Mouse (Mus musculus) megakaryocyte-erythroid progenitor cell, adult 5-6 weeks (primary cell): Measurements from ENCODE around the gene Phlda2. TPM values are rescaled to one million over a fixed set of nuclear protein-coding genes. Genes with fewer than 3 reads are reported as not detected.

Source experiments
- ATAC-seq: replicated peaks from 2 replicates; pipeline ENCODE4 v1.8.0; 2016; ENCODE audit warnings: mild to moderate bottlenecking, inconsistent platforms; ENCODE audit not compliant: severe bottlenecking, poor library complexity, low FRiP score, low TSS enrichment
- total RNA-seq, 2 experiments: library from RNA; stranded (forward) in 1 of 2; stranded (reverse) in 1 of 2; fragments of 200-1000, 215-1000 nt in 1 of 2; fragments of >200 nt in 1 of 2; fragmentation: Nextera tagmentation in 1 of 2; gene quantifications; 2 replicates each; pipeline ENCODE4 v1.2.3; 2014 to 2017

Gene Phlda2
- total RNA-seq, 2 experiments from 2014 or later, result 6.2 to 8.4 TPM

DNA sequence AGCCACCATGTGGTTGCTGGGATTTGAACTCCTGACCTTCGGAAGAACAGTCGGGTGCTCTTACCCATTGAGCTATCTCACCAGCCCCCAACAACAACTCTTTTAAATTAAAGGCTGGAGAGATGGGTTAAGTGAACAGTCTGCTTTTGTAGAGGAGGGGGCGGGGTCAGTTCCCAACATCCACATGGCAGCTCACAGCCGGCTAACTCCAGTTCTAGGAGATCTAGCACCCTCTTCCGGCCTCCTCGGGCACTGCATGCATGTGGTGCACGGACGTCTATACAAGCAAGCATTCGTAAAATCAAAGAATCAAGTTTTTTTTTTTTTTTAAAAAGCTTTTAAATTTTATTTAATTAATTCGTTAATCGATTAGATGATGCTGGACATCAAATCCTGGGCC, 2.9 kb upstream of the Phlda2 start:
- peak; percentile 56 for ATAC-seq

DNA sequence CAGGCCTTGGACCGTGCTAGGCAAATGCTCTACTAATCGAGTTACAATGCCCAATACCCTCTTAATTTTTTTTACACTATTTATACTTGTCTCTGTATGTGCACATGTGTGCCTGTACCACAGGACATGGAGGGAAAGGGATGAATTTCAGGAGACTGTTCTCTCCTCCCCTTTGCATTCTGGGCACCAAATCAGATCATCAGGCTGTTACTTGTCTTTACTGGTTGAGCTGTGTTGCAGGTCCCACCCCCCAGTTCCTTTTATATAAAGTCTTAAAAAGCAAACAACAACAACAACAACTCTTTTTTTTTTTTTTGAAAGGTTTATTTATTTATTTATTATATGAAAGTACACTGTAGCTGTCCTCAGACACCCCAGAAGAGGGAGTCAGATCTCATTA, 2.5 kb upstream of the Phlda2 start:
- ATAC-seq, result no peak

DNA sequence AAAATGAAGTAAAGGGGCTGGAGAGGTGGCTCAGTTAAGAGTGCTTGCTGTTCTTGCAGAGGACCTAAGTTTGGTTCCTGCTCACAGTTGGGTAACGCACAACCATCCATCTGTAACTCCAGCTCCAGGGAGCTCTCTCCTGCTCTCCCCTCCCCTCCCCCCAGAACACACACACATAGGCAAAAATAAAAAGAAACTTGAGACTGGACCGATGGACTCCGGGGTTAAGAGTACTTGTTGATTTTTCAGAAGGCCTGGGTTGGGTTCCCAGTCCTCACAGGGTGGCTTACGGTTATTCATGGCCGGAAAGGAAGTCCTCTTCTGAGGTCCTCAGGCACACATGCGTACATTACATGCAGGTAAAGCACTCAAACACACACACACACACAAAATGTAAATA, 976 bp upstream of the Phlda2 start:
- ATAC-seq, result no peak

DNA sequence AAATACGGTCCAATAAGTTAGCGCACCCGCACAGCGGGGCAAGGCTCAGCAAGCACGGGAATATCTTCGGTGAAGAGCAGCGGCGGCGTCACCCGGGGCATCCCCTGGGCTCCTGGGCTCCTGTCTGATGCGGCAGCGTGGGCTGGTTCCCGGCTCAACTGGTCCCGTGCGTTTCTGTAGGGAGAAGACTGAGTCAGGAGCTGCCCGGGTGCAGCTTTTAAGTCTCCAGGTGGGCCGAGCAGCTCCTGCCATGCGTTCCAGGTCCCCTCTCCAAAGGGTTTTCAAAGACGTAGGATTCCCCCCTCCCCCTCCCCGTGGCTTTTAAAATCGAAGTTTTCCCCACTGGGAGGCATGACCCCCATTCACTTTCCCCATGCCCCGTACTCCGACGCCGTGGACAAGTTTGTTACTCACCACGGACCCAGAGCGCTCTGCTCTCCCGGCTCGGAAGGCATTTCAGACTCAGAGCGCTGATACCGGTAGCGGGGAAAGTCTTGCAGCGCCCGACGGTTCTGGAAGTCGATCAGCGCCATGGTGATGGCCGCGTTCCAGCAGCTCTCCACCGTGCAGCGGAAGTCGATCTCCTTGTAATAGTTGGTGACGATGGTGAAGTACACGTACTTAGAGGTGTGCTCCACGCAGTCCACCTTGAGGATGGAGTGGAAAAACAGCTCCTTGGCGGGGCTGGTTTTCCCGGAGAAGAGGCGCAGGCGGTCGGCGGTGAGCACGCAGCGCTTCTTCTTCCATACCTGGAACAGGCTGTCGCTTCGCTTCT, 1.1 kb downstream of the Phlda2 start:
- ATAC-seq, result peak; percentile 42

DNA sequence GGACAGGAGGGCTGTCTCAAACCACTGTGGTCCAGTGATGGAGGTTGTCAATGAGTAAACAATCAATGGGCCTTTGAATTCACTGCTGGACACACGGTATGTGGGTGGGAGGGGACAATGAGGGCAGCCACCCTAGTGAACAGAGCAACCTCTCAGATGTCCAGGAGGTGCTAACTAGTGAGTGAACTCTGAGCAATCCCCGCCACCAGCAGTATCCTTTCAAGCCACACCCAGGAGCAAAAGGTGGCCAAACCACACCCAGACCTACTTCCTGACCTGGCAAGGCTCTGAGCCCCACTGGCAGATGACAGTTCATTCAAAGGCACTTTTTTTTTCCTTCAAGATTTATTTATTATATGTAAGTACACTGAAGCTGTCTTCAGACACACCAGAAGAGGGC, 2.0 kb downstream of the Phlda2 start:
- ATAC-seq, result no peak

- no peak for ATAC-seq
These were observed 4.4 kb downstream of the Phlda2 start for GRCm38 (mm10) chr7:143498584-143498983.

GRCm38 (mm10) chr7:143495104-143495961, 7.6 kb downstream of the Phlda2 start:
- peak; percentile 60 for ATAC-seq

GRCm38 (mm10) chr7:143493616-143494126, 9.3 kb downstream of the Phlda2 start:
- 0 out of 2 replicates have a peak, but pooled peaks have one; percentile 9 for ATAC-seq

DNA sequence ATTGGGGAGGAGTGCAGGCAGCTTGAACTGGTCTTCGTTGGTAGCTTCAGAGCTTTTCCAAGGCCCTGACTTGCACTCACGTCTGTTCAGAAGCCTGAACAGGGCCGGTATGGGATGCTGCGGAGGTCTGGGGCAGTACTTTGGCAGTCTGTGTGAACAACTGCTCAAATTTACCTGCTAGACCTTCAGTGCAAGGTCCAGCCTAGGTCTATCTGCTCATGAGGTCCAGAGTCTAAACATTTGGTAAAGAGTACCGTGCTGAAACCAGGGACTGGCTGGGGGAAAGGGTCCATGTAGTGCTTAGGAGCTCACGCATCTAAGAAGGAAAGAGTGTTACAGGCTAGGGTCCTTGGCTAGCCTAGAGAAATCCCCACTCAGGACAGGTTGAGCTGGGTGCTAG, 13.2 kb downstream of the Phlda2 start:
- no peak for ATAC-seq

DNA sequence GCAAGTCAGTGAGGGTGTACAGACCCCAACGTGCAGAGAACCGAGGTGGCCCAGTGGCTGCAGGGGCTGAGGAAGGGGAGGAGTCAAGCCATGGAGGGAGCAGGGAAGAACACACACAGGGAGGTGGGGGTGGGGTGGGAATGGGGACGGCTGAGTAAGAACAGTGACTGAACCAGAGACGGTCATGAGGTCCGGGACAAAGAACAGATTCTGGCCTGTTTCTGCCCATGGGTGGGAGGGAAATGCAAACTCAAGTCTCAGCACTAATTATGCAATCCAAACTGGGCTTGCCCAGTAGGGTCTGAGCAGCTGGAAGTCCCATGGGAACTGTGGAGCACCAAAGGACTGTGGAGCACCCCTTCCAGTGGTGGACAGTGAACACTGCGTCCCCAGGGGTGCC, 20.4 kb downstream of the Phlda2 start:
- ATAC-seq, result no peak

GRCm38 (mm10) chr7:143481806-143482387, 21.1 kb downstream of the Phlda2 start:
- ATAC-seq, result no peak

- ATAC-seq, result peak; percentile 79
These were observed 22.5 kb downstream of the Phlda2 start for GRCm38 (mm10) chr7:143480498-143480897.

GRCm38 (mm10) chr7:143477800-143478199, 25.1 kb downstream of the Phlda2 start:
- no peak for ATAC-seq

DNA sequence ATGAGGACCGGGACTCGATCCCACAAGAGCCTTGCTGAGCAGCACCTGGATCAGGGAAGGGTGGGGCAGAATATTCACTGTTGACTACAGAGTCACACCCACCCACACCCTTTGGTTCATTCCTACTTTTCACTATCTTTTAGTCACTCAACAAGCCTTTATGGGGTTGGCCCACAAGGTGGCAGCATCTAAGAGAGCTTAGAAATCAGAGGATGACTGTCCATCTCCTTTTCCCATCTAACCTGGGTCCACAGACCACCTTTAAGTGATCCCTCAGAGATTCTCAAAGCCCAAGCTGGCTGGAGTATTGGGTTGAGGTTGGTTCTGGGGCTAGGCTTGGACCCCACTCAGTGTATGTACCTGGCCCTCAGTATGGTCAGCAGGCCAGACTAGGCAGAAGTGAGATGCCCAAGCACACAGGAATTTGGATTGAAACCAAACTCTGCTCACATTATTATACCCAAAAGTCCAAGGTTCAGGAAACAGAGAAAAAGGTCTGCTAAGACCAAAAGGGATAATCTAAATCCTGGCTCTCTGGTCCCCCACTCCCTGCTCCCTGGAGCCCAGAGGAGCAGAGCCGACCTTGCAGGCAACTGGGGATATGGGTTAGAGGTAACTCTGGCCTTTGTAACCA, 26.1 kb downstream of the Phlda2 start:
- ATAC-seq, result no peak

GRCm38 (mm10) chr7:143475876-143476275, 27.1 kb downstream of the Phlda2 start:
- ATAC-seq, result 0 out of 2 replicates have a peak, but pooled peaks have one; percentile 6

- peak; percentile 34; the same call in 1 of the 2 replicates for ATAC-seq
These were observed 28.1 kb downstream of the Phlda2 start for GRCm38 (mm10) chr7:143474811-143475210.

GRCm38 (mm10) chr7:143473347-143474101, 29.4 kb downstream of the Phlda2 start, which contains the start of gene Slc22a18:
Slc22a18 (plus strand) TSS chr7:143473736.
- 0 out of 2 replicates have a peak, but pooled peaks have one; percentile 20 for ATAC-seq

GRCm38 (mm10) chr7:143469946-143470345, 33.0 kb downstream of the Phlda2 start:
- peak; percentile 77 for ATAC-seq

GRCm38 (mm10) chr7:143467714-143468113, 35.2 kb downstream of the Phlda2 start:
- ATAC-seq, result no peak
